Mouse (Mus musculus): ENCODE data around the gene Acsl4. TPM values are rescaled to one million over a fixed set of nuclear protein-coding genes. Genes with fewer than 3 reads are reported as not detected.

Acsl4 gene
- total RNA-seq, 2 experiments from 2014 or later = 27.2 to 34.5 TPM

GRCm38 (mm10) chrX:142363882-142364281, 26.5 kb downstream of the Acsl4 start:
- ATAC-seq (replicated peaks; ENCODE audit: poor library complexity) = peak; percentile 35; the same call in 1 of the 2 replicates

DNA sequence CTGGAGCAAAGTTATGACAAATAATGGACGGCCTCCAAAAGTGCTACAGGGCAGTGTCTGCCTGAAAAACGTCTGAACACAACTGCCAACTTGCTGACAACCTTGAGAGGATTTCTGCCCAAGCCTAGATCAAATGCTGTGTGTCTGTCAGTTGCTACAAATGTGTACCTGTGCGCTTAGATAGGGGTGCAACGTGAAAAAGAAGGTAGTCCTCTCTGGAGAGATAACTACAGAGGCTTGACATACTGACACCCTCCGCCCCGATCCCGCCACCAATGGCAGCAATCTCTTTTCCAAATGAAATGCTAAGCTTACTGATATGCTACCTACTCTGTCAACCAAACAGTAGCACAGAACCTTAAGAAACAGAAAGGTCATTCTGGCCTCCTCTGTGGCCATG, 31.3 kb downstream of the Acsl4 start:
- ATAC-seq (replicated peaks; ENCODE audit: poor library complexity) = peak; percentile 95

DNA sequence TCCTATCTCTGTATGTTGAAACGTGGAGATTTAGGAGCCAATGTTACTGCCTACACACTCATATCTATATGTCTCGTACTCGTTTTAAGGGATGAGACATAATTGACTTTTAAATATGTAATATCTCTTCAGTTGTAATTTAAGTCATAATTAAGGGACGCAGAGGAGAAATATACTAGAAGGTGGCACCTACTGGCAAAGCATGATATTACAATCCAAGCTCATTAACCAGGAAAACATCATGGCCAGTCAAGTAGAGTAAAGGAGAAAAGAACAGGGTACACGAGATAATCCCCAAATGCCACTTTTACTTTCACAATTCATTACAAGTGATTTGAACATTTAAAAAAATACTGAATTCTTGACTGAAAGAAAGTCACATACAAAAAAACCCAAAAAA, 31.9 kb downstream of the Acsl4 start:
- peak; percentile 56 for ATAC-seq (replicated peaks; ENCODE audit: poor library complexity)

DNA sequence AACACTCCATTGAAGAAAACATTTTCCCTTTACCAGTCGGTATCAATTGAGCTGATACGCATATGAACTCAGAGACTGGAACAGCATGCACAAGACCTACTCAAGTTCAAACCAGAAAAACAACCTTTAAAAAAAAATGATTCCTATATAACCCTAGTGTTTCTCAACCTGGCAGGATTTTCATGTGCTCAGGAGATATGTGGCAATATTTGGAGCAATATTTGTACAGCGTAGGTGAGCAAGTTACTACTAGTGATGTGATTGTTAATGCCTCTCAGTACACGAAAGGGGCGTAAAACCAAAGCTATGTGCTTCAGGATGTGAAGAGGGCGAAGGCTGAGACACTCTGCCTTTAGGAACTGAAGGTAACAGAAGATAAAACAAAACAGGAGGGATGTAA, 54.1 kb downstream of the Acsl4 start:
- ATAC-seq (replicated peaks; ENCODE audit: poor library complexity) = no peak

DNA sequence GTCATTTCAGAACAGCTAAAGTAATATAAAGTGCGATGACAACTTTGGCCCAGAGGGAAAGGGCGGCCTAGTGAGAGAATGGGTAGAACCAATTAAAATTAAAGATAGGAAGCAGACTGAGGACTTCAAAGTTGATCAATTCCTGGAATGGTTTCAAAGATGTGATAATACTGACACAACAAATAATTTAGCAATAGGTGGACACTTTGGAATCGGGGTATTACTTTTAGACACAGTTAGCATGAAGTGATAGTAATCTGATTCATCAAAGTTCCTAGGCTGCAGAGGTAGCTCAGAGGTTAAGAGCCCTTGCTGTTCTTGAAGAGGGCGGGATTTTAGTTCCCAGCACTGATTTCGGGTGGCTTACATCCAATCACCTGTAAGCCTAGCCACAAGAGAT, 54.8 kb downstream of the Acsl4 start:
- ATAC-seq (replicated peaks; ENCODE audit: poor library complexity) = no peak

DNA sequence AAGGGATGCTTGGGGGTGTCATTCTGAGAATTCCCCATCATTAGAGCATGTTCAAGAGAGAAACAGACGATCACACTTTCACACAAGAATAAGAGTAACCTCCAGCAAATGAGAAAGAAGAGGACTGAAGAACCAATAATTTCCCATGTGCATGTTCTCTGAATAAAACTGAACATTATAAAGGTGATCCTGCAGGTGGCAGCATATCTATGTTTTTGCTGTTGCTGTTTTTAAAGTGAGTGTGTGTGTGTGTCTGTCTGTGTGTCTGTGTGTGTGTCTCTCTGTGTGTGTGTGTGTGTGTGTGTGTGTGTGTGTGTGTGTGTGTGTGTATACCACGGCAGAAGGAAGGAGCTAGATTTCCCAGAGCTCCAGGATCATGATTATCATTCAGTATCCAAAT, 64.6 kb downstream of the Acsl4 start:
- ATAC-seq (replicated peaks; ENCODE audit: poor library complexity) = peak; percentile 55

DNA sequence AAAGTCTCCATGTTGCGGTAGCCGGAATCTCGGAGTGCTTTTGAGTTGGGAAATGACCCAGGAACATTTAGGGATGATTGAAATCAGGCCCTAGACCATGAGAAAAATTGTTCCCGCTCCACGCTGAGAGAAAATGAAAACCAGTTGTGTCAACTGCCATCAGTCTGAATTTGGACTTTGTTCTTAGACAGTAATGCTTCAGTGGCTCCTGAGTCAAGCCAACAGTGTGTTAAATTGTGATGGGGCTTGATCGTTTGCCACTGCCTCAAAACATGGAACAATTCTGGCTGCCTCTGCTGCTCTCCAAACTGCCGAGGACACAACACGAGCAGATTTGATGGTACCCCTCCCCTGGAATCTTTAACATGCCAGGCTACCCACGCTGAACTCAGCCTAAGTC, 74.2 kb downstream of the Acsl4 start:
- no peak for ATAC-seq (replicated peaks; ENCODE audit: poor library complexity)

DNA sequence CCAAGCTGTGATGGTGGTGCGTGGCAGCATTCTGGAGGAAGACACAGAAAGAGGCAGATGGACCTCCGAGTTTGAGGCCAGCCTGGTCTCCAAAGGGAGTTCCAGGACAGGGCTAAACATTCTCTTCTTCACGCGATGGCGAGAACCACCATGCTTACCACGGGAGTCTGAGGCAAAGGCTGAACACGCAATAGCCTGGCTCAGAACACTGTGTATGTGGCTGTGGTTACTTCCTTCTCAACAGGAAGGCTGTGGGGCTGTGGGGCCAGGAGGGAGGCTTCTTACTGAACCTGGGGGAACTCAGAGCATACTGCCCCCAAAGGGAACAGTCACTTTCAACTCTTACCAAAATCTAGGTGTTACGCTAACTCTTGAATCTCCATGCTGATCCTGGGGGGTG, 75.1 kb downstream of the Acsl4 start:
- ATAC-seq (replicated peaks; ENCODE audit: poor library complexity) = peak; percentile 88

- ATAC-seq (replicated peaks; ENCODE audit: poor library complexity) = peak; percentile 78
These were observed 75.9 kb downstream of the Acsl4 start for GRCm38 (mm10) chrX:142314307-142315024.

DNA sequence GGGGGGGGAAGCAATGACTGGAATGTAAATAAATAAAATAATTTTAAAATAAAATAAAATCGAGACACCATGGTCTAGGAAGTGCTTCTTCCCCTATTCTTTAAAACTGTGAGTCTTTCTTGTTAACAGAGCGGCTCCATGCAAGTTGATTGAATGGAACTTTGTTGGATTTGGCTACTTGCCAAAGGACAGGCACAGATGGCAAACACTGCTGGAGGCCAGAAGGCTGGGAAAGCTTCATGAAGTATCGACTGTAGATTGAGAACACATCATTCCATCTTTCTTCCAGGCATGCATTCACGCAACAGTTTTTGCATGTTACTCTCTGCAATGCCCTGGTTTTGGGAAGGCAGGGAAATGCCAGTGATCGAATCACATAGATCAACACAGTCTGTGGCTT, 79.9 kb downstream of the Acsl4 start:
- no peak for ATAC-seq (replicated peaks; ENCODE audit: poor library complexity)

DNA sequence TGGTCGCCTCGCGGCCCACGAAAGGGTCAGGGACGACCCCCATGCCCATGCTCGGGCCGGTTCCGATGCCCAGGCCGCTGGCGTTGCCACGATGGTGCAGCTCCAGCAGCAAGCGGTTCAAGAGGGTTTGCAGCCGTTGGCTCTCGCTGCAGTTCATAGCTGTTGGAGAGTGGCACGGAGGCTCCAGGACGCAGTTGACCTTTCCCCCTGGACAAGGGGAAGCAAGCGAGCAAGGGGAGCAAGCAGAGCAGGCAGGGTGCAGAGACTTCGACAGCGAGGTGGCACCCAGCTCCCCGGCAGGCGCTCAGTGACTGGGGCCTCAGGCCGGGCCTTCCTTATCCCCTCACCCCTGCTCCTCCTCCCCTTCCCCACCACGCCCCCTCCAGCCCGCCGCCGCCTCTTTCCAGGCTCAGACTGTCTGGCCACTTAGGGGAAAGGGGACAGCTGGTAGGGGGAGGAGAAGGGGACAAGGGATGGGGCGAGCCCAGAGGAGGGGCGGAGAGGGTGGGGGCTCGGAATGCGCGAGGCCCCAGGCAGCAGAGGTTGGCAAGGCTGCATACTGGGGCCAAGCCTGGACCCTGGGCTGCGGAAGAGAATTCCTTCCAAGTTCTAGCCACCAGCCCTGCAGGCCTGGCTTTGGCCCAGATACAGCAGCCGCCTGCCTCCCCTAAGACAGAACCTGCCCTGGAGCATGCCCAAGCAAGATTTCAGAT, 84.3 kb downstream of the Acsl4 start, which contains the start of gene Kcne1l:
TSS of gene Kcne1l (minus strand) at position 426 of the 713 bp plus-strand sequence.
- ATAC-seq (replicated peaks; ENCODE audit: poor library complexity) = peak; percentile 29; the same call in 1 of the 2 replicates

- ATAC-seq (replicated peaks; ENCODE audit: poor library complexity) = no peak
These were observed 85.1 kb downstream of the Acsl4 start for GRCm38 (mm10) chrX:142305010-142305868.

- ATAC-seq (replicated peaks; ENCODE audit: poor library complexity) = no peak
These were observed 85.7 kb downstream of the Acsl4 start for GRCm38 (mm10) chrX:142304592-142304991.

DNA sequence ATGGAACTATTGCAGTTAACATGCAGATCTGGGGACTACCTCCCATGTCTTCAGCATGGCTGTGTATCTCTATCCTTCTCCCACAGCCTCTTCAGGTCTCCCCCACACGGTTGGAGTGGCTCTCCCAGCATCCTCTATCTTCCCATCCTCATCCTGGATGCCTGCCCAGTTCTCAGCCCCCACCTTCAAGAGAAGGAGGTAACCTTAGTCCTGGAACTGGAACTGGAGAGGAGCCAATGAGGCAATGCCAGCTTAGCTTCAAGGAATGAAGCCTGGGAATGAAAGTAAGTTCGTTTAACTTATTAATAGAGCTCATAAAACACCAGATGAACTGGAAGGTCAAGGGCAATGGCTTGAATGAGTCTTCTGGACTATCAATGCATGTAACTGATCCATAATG, 86.9 kb downstream of the Acsl4 start:
- ATAC-seq (replicated peaks; ENCODE audit: poor library complexity) = no peak

- no peak for ATAC-seq (replicated peaks; ENCODE audit: poor library complexity)
These were observed 104.4 kb downstream of the Acsl4 start for GRCm38 (mm10) chrX:142285905-142286304.

DNA sequence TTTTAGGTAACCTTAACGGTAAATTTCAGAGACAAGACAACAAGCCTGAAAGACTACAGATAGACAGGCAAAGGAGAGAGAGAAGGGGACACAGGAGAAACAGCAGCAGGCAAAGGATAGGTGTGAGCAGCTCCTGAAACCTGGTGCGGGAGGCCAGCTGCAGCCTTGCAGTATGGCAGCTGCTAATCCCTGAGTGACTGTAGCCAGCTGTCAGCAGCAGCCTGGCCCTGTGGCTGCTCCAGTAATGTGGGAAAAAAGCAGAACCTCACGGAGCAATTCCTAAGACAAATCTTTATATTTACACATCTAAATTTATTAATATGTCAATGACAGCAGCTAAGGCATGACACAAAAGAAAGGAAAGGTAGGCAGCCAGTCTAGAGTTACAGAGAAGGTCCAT, 113.8 kb downstream of the Acsl4 start:
- ATAC-seq (replicated peaks; ENCODE audit: poor library complexity) = no peak

GRCm38 (mm10) chrX:142276031-142276430, 114.3 kb downstream of the Acsl4 start:
- no peak for ATAC-seq (replicated peaks; ENCODE audit: poor library complexity)

All from megakaryocyte progenitor cell, adult 5-6 weeks (primary cell).